Mouse (Mus musculus): ENCODE data around the gene Srsf3. TPM values are rescaled to one million over a fixed set of nuclear protein-coding genes. Genes with fewer than 3 reads are reported as not detected.

Srsf3 gene
- polyA plus RNA-seq, 1 experiment from 2014 or later = 451 TPM

GRCm38 (mm10) chr17:29086916-29087315 is 54.5 kb downstream of the Srsf3 start:
- H3K4me1 ChIP-seq (ENCODE audit: control insufficient read depth, insufficient read depth, low read length) = peaks cover 2% of the 10 kb centered on the region; the same call in 1 of the 2 replicates
- H3K4me3 ChIP-seq (ENCODE audit: low read length) = no peak overlapping the region
- H3K9me3 ChIP-seq (ENCODE audit: control insufficient read depth, low read length) = peaks cover 3% of the 10 kb centered on the region; the same call in 1 of the 2 replicates
- ATAC-seq = no peak
- H3K27ac ChIP-seq (ENCODE audit: low read length) = no peak overlapping the region
- no peaks in the 10 kb centered on the region for H3K36me3 ChIP-seq (ENCODE audit: control insufficient read depth, insufficient read depth, low read length)
- H3K4me2 ChIP-seq (ENCODE audit: low read depth, low read length) = no peak overlapping the region
- no peak overlapping the region for H3K9ac ChIP-seq (ENCODE audit: low read depth, low read length)
- H3K27me3 ChIP-seq (replicated peaks; ENCODE audit: control insufficient read depth, insufficient read depth, low read length) = no peaks in the 10 kb centered on the region
- WGBS = 70% methylated on average over 4 of the region's 4 CpGs

GRCm38 (mm10) chr17:29090776-29091175 is 58.3 kb downstream of the Srsf3 start, which contains the start of gene Cdkn1a:
Gene Cdkn1a (plus strand): TSS chr17:29090976.
- Histone ChIP-seq H3K9ac (ENCODE audit: low read depth, low read length) (0 out of 2 replicates have a peak within 1 kb of the TSS, but pooled peaks have one; percentile 3), H3K9me3 (ENCODE audit: control insufficient read depth, low read length) (no peaks in the 10 kb centered on the region), H3K4me1 (ENCODE audit: control insufficient read depth, insufficient read depth, low read length) (peaks cover 9% of the 10 kb centered on the region), H3K27ac (ENCODE audit: low read length) (no peak within 1 kb of the TSS), H3K36me3 (ENCODE audit: control insufficient read depth, insufficient read depth, low read length) (no peaks in the 10 kb centered on the region), H3K4me2 (ENCODE audit: low read depth, low read length) (no peak within 1 kb of the TSS), H3K4me3 (ENCODE audit: low read length) (no peak within 1 kb of the TSS), H3K27me3 (replicated peaks; ENCODE audit: control insufficient read depth, insufficient read depth, low read length) (no peaks in the 10 kb centered on the region)
- no peak for ATAC-seq
- WGBS = 62% methylated on average over 3 of the region's 3 CpGs

GRCm38 (mm10) chr17:29091348-29091944 is 59.0 kb downstream of the Srsf3 start:
- no peaks in the 10 kb centered on the region for H3K36me3 ChIP-seq (ENCODE audit: control insufficient read depth, insufficient read depth, low read length)
- H3K9ac ChIP-seq (ENCODE audit: low read depth, low read length) = 0 out of 2 replicates have a peak overlapping the region, but pooled peaks have one; percentile 3
- no peaks in the 10 kb centered on the region for H3K9me3 ChIP-seq (ENCODE audit: control insufficient read depth, low read length)
- ATAC-seq = no peak
- peaks cover 12% of the 10 kb centered on the region for H3K4me1 ChIP-seq (ENCODE audit: control insufficient read depth, insufficient read depth, low read length)
- no peaks in the 10 kb centered on the region for H3K27me3 ChIP-seq (replicated peaks; ENCODE audit: control insufficient read depth, insufficient read depth, low read length)
- 39% methylated on average over 6 of the region's 6 CpGs for WGBS
- no peak overlapping the region for H3K27ac ChIP-seq (ENCODE audit: low read length)
- no peak overlapping the region for H3K4me3 ChIP-seq (ENCODE audit: low read length)
- no peak overlapping the region for H3K4me2 ChIP-seq (ENCODE audit: low read depth, low read length)

GRCm38 (mm10) chr17:29092497-29092896 is 60.1 kb downstream of the Srsf3 start:
- Histone ChIP-seq H3K9ac (ENCODE audit: low read depth, low read length) (no peak overlapping the region), H3K4me1 (ENCODE audit: control insufficient read depth, insufficient read depth, low read length) (peaks cover 16% of the 10 kb centered on the region), H3K27ac (ENCODE audit: low read length) (no peak overlapping the region), H3K36me3 (ENCODE audit: control insufficient read depth, insufficient read depth, low read length) (no peaks in the 10 kb centered on the region), H3K4me3 (ENCODE audit: low read length) (no peak overlapping the region), H3K27me3 (replicated peaks; ENCODE audit: control insufficient read depth, insufficient read depth, low read length) (no peaks in the 10 kb centered on the region), H3K9me3 (ENCODE audit: control insufficient read depth, low read length) (no peaks in the 10 kb centered on the region), H3K4me2 (ENCODE audit: low read depth, low read length) (no peak overlapping the region)
- ATAC-seq = no peak
- 55% methylated on average over 5 of the region's 5 CpGs for WGBS

Other genes with a start within 250 kb of the Srsf3 start
- 16.6 and 21.4 TPM in 2 replicates for gene Brpf3, start 231.5 kb upstream of the Srsf3 start, polyA plus RNA-seq (2015; fragmentation: Nextera tagmentation; extraction: Ambion mirVana)
- gene Pnpla1, start 174.2 kb upstream of the Srsf3 start, polyA plus RNA-seq (2015; fragmentation: Nextera tagmentation; extraction: Ambion mirVana) = 1.7 and 1.9 TPM in 2 replicates
- 3.9 and 4.2 TPM in 2 replicates for gene 4930539E08Rik, start 117.3 kb upstream of the Srsf3 start, polyA plus RNA-seq (2015; fragmentation: Nextera tagmentation; extraction: Ambion mirVana)
- not detected in 2 replicates for gene Pxt1, start 88.8 kb upstream of the Srsf3 start, polyA plus RNA-seq (2015; fragmentation: Nextera tagmentation; extraction: Ambion mirVana)
- 57.0 and 62.3 TPM in 2 replicates for gene Kctd20, start 80.7 kb upstream of the Srsf3 start, polyA plus RNA-seq (2015; fragmentation: Nextera tagmentation; extraction: Ambion mirVana)
- gene Stk38, start 24.6 kb upstream of the Srsf3 start, polyA plus RNA-seq (2015; fragmentation: Nextera tagmentation; extraction: Ambion mirVana) = 98.3 and 104 TPM in 2 replicates
- gene Cdkn1a, start 58.3 kb downstream of the Srsf3 start, polyA plus RNA-seq (2015; fragmentation: Nextera tagmentation; extraction: Ambion mirVana) = 107 and 114 TPM in 2 replicates
- gene Rab44, start 81.5 kb downstream of the Srsf3 start, polyA plus RNA-seq (2015; fragmentation: Nextera tagmentation; extraction: Ambion mirVana) = 0.34 and 0.70 TPM in 2 replicates
- 5.3 and 5.9 TPM in 2 replicates for gene Cpne5, start 205.5 kb downstream of the Srsf3 start, polyA plus RNA-seq (2015; fragmentation: Nextera tagmentation; extraction: Ambion mirVana)
- 133 and 153 TPM in 2 replicates for gene Ppil1, start 231.6 kb downstream of the Srsf3 start, polyA plus RNA-seq (2015; fragmentation: Nextera tagmentation; extraction: Ambion mirVana)
- 82.9 and 85.6 TPM in 2 replicates for gene BC004004, start 236.2 kb downstream of the Srsf3 start, polyA plus RNA-seq (2015; fragmentation: Nextera tagmentation; extraction: Ambion mirVana)